Mouse (Mus musculus) limb, embryonic 10.5 days (tissue): ENCODE data around the gene Rsad1. TPM values are rescaled to one million over a fixed set of nuclear protein-coding genes. Genes with fewer than 3 reads are reported as not detected.

Source experiments
- DNase-seq: peaks from one replicate; pipeline ENCODE4 v3.0.0-alpha.2; 2017; ENCODE audit warnings: low spot score
- H3K27ac ChIP-seq: fragments of 300-500 bp; sonication (generic); 2 replicates; pipeline ENCODE4 v1.5.1; 2016; ENCODE audit warnings: mild to moderate bottlenecking
- H3K27me3 ChIP-seq: fragments of 300-500 bp; sonication (generic); 2 replicates; pipeline ENCODE4 v1.6.1; 2016; ENCODE audit warnings: low read depth, mild to moderate bottlenecking; ENCODE audit not compliant: poor library complexity, severe bottlenecking
- H3K36me3 ChIP-seq: fragments of 300-500 bp; sonication (generic); 2 replicates; pipeline ENCODE4 v1.6.1; 2016; ENCODE audit warnings: mild to moderate bottlenecking, moderate library complexity
- H3K4me1 ChIP-seq: fragments of 300-500 bp; sonication (generic); 2 replicates; pipeline ENCODE4 v1.6.1; 2016
- H3K4me3 ChIP-seq: fragments of 300-500 bp; sonication (generic); 2 replicates; pipeline ENCODE4 v1.5.1; 2016; ENCODE audit warnings: mild to moderate bottlenecking, moderate library complexity
- H3K9me3 ChIP-seq: fragments of 300-500 bp; sonication (generic); replicated peaks from 2 replicates; pipeline ENCODE4 v1.6.1; 2016; ENCODE audit warnings: mild to moderate bottlenecking
- WGBS: fragments of 180-500 bp; shearing (Covaris S2); methylation state at CpG from one replicate; pipeline ENCODE4 v1.1.7; 2016; 5-methylcytosine and 5-hydroxymethylcytosine counted together
- polyA plus RNA-seq: library from polyadenylated mRNA; unstranded; fragments of >200 nt; fragmentation: Nextera tagmentation; extraction: Ambion mirVana; gene quantifications from 2 replicates; pipeline ENCODE4 v1.2.1, GENCODE M21; 2016

Gene Rsad1
- 3.0 and 4.5 TPM in 2 replicates for polyA plus RNA-seq

- no peaks in the 10 kb centered on the region for H3K9me3 ChIP-seq
- H3K27me3 ChIP-seq, result no peaks in the 10 kb centered on the region
- peak within 1 kb of the TSS; percentile 89 for H3K27ac ChIP-seq
- WGBS, result 4% methylated on average over 49 of the region's 49 CpGs
- peak within 1 kb of the TSS; percentile 61 for H3K4me3 ChIP-seq
- H3K4me1 ChIP-seq, result peaks cover 25% of the 10 kb centered on the region
- H3K36me3 ChIP-seq, result peaks cover 7% of the 10 kb centered on the region; the same call in 1 of the 2 replicates
- DNase-seq, result peak; percentile 97
These were observed at the start of gene Rsad1 for GRCm38 (mm10) chr11:94548888-94549690. TSS of gene Rsad1 (minus strand) at chr11:94549255.

GRCm38 (mm10) chr11:94598437-94599120, 49.5 kb upstream of the Rsad1 start:
- DNase-seq, result no peak
- peaks cover 34% of the 10 kb centered on the region for H3K36me3 ChIP-seq
- H3K4me3 ChIP-seq, result no peak overlapping the region
- no peaks in the 10 kb centered on the region for H3K27me3 ChIP-seq
- H3K9me3 ChIP-seq, result no peaks in the 10 kb centered on the region
- H3K4me1 ChIP-seq, result peaks cover 27% of the 10 kb centered on the region
- WGBS, result 78% methylated on average over 6 of the region's 6 CpGs
- H3K27ac ChIP-seq, result 0 out of 2 replicates have a peak overlapping the region, but pooled peaks have one; percentile 10

- DNase-seq, result no peak
- Histone ChIP-seq H3K27me3 (no peaks in the 10 kb centered on the region), H3K4me3 (no peak overlapping the region), H3K4me1 (peaks cover 24% of the 10 kb centered on the region), H3K36me3 (peaks cover 36% of the 10 kb centered on the region), H3K27ac (no peak overlapping the region), H3K9me3 (no peaks in the 10 kb centered on the region)
- 94% methylated on average over 4 of the region's 4 CpGs for WGBS
These were observed 48.3 kb upstream of the Rsad1 start for GRCm38 (mm10) chr11:94597319-94597718.

- peaks cover 19% of the 10 kb centered on the region for H3K4me1 ChIP-seq
- H3K27me3 ChIP-seq, result no peaks in the 10 kb centered on the region
- no peak overlapping the region for H3K4me3 ChIP-seq
- no peak for DNase-seq
- no peak overlapping the region for H3K27ac ChIP-seq
- 72% methylated on average over 7 of the region's 7 CpGs for WGBS
- peaks cover 43% of the 10 kb centered on the region for H3K36me3 ChIP-seq
- no peaks in the 10 kb centered on the region for H3K9me3 ChIP-seq
These were observed 47.3 kb upstream of the Rsad1 start for GRCm38 (mm10) chr11:94596311-94596852.

- Histone ChIP-seq H3K9me3 (no peaks in the 10 kb centered on the region), H3K4me3 (no peak overlapping the region), H3K27ac (no peak overlapping the region), H3K27me3 (no peaks in the 10 kb centered on the region), H3K36me3 (peaks cover 26% of the 10 kb centered on the region; the same call in 1 of the 2 replicates), H3K4me1 (peaks cover 15% of the 10 kb centered on the region)
- no peak for DNase-seq
- WGBS, result 81% methylated on average over 6 of the region's 6 CpGs
These were observed 38.5 kb upstream of the Rsad1 start for GRCm38 (mm10) chr11:94587511-94587910.

DNA sequence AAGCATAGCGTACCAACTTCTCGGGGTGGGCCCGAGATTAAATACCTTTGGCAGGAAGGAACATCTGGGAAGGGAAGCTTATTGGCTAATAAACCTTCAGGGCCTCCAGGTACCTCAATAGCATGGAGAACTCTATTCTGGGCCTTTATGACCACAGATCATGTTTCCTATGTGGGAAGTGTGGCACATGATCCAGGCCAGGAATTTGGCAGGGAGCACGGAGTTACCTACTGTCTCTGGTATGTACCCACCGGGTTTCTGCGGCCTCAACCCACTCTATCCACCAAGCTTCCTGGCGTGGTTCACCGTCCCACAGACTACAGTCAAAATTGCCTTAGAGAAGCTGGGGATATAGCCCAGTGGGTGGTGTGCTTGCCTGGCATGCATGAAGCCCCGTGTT, 36.0 kb upstream of the Rsad1 start:
- peaks cover 12% of the 10 kb centered on the region; the same call in 1 of the 2 replicates for H3K36me3 ChIP-seq
- H3K27ac ChIP-seq, result no peak overlapping the region
- WGBS, result 94% methylated on average over 9 of the region's 9 CpGs
- DNase-seq, result no peak
- H3K4me1 ChIP-seq, result peaks cover 3% of the 10 kb centered on the region; the same call in 1 of the 2 replicates
- no peak overlapping the region for H3K4me3 ChIP-seq
- no peaks in the 10 kb centered on the region for H3K27me3 ChIP-seq
- H3K9me3 ChIP-seq, result no peaks in the 10 kb centered on the region

GRCm38 (mm10) chr11:94580111-94580740, 31.2 kb upstream of the Rsad1 start:
- WGBS, result 97% methylated on average over 5 of the region's 5 CpGs
- Histone ChIP-seq H3K36me3 (peaks cover 15% of the 10 kb centered on the region), H3K4me3 (no peak overlapping the region), H3K4me1 (0 out of 2 replicates have a peak, but pooled peaks cover 3% of the 10 kb centered on the region), H3K27ac (no peak overlapping the region), H3K27me3 (no peaks in the 10 kb centered on the region), H3K9me3 (no peaks in the 10 kb centered on the region)
- DNase-seq, result no peak

- Histone ChIP-seq H3K27ac (no peak overlapping the region), H3K36me3 (peaks cover 15% of the 10 kb centered on the region), H3K9me3 (no peaks in the 10 kb centered on the region), H3K27me3 (no peaks in the 10 kb centered on the region), H3K4me1 (no peaks in the 10 kb centered on the region), H3K4me3 (no peak overlapping the region)
- no peak for DNase-seq
- WGBS, result 91% methylated on average over 9 of the region's 9 CpGs
These were observed 27.3 kb upstream of the Rsad1 start for GRCm38 (mm10) chr11:94576361-94576760.

DNA sequence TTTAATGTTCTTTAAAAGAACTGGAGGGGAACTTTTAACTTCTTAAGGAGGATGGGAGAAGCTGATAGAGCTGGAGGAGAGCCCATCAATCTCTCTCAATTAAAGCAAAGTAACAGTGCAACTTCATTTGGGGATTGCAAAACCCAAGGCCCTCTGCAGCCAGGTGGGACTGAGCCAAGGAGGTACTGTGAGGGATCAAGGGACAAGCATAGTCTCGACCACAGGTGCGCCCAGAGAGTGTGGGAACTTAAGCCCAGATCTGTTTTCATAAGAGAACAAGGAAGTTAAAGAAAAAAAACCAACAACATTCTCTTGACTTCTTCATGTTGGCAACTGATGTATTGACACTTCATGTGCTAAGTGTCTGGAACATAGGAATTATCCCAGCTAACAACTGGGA, 26.0 kb upstream of the Rsad1 start:
- Histone ChIP-seq H3K4me3 (no peak overlapping the region), H3K36me3 (peaks cover 28% of the 10 kb centered on the region), H3K9me3 (no peaks in the 10 kb centered on the region), H3K4me1 (no peaks in the 10 kb centered on the region), H3K27ac (no peak overlapping the region), H3K27me3 (no peaks in the 10 kb centered on the region)
- 84% methylated on average over 2 of the region's 2 CpGs for WGBS
- DNase-seq, result no peak

DNA sequence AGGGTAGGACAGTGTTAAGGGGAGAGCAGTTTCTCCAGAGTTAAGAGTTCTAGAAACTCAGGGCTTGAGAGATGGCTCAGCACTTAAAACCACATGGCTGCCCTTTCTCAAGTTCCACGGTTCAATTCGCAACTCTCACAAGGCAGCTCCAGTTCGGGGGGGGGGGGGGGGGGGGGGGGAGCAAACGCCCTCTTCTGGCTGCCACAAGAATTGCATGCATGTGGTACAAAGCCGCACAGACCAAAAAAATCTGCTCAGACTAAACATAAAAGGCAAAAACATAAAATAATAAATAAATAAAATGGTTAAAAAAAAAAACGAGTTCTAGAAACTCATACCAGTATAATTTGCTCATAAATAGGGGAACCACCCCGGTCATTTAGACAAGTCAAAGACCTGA, 25.5 kb upstream of the Rsad1 start:
- Histone ChIP-seq H3K36me3 (peaks cover 33% of the 10 kb centered on the region), H3K4me1 (no peaks in the 10 kb centered on the region), H3K9me3 (no peaks in the 10 kb centered on the region), H3K27me3 (no peaks in the 10 kb centered on the region), H3K27ac (no peak overlapping the region), H3K4me3 (no peak overlapping the region)
- 26% methylated on average over 7 of the region's 7 CpGs for WGBS
- no peak for DNase-seq

GRCm38 (mm10) chr11:94571850-94572249, 22.8 kb upstream of the Rsad1 start:
- Histone ChIP-seq H3K4me1 (no peaks in the 10 kb centered on the region), H3K27me3 (peaks cover 6% of the 10 kb centered on the region), H3K27ac (no peak overlapping the region), H3K4me3 (no peak overlapping the region), H3K36me3 (peaks cover 52% of the 10 kb centered on the region), H3K9me3 (no peaks in the 10 kb centered on the region)
- no peak for DNase-seq
- WGBS, result 100% methylated on average over 1 of the region's 1 CpGs

DNA sequence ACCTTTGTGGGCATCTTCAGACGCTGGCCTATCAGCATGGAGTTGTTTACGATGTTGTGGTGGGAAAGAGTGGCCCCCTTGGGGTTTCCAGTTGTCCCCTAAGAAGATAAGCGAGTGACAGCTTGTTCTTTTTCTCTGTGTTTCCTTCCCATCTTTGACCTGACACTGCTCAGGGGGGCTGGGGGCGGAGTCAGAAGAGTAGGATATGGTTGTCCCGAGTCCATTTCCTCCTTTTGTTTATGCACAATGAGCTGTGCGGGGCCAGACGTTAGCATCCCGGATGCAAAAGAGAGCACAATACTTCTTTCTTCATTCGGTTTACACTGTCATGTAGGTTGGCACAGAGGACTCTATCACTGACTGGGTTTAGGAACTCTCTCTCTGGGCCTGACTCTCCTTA, 21.6 kb upstream of the Rsad1 start:
- WGBS, result 70% methylated on average over 9 of the region's 9 CpGs
- no peaks in the 10 kb centered on the region for H3K9me3 ChIP-seq
- peaks cover 18% of the 10 kb centered on the region for H3K27me3 ChIP-seq
- H3K4me3 ChIP-seq, result no peak overlapping the region
- 0 out of 2 replicates have a peak overlapping the region, but pooled peaks have one; percentile 46 for H3K27ac ChIP-seq
- H3K36me3 ChIP-seq, result peaks cover 50% of the 10 kb centered on the region
- no peak for DNase-seq
- H3K4me1 ChIP-seq, result no peaks in the 10 kb centered on the region
